Mouse (Mus musculus): ENCODE measurements around the gene Ell. TPM values are rescaled to one million over a fixed set of nuclear protein-coding genes. Genes with fewer than 3 reads are reported as not detected.

Ell gene
- polyA plus RNA-seq, 1 experiment: 21.3 TPM

DNA sequence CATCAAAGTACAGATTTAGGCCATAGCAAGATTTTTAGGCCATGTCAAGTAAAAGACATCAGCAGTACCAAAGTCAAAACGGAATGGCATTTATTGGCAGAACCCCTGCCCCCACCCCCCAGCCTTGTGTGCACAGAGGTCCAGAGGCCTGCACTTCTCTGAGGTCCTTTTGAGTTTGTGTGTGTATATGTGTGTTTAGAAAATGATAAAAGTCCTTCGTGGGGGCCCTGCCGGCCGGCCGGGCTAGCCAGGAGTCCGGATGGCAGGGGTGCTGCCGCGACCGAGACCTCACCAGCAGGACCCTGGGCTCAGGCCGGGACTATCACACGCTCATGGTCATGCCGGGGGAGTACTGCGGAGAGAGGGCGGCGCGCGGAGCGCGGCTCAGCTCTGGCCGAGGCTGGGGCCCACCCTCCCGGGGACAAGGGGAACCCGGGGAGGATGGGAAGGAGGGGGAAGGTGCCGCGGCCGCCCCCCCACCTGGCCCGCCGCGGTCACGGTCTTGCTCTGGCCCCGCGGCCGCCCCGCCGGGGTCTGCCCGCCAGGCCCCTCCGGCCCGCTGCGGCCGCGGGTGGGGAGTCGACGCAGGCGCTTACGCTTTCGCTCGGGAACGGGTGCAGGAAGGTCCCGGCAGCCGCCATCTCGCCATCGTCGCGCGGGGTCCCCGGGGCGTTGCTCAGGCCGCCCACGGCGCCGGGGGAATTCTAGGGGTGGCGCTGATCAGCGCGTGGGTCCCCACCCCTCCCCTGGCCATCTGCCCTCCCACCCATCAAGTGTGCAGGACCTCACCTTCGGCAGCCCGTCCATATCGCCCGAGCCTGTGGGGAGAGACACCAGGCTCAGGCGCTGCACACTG lies 58.4 kb downstream of the Ell start:
- no peak for DNase-seq (ENCODE audit: low spot score)

DNA sequence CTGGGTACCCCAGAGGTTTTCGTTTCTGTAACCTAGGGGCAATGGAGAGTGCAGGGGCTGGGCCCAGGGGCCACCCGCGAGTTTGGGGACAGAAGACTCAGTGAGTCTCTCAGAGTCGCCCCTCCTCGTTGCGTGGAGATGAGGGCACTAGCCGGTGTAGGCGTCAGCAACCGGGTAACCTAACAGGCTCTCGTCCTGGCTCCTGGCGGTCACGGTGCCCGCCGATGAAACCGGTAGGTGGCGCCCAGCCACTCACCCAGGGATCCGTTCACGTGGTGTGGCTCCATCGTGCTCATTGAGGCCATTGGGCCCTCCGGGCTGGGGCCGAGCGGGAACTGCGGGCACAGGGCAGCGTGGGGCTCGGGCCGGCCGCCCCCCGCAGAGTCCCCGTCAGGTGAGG lies 59.0 kb downstream of the Ell start:
- peak; percentile 70 for DNase-seq (ENCODE audit: low spot score)

DNA sequence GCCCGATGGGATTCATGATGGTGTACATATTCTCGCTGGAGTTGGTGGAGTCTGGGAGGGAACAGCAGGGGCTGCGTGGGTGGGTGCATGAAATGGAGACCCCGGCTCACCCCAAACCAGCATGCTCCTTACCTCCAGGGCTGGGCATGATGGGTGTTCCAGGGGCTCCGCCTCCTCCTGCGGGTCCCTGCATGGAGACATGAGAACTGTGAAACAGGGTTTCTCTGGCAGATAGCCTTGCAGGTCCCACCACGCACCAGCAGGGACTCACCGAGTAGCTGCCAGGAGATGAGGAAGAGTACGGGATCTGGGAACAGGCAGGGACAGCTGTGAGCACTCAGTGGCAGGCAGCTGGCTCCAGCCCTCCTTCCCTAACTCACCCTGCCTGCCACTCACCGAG lies 59.5 kb downstream of the Ell start:
- DNase-seq (ENCODE audit: low spot score): no peak

DNA sequence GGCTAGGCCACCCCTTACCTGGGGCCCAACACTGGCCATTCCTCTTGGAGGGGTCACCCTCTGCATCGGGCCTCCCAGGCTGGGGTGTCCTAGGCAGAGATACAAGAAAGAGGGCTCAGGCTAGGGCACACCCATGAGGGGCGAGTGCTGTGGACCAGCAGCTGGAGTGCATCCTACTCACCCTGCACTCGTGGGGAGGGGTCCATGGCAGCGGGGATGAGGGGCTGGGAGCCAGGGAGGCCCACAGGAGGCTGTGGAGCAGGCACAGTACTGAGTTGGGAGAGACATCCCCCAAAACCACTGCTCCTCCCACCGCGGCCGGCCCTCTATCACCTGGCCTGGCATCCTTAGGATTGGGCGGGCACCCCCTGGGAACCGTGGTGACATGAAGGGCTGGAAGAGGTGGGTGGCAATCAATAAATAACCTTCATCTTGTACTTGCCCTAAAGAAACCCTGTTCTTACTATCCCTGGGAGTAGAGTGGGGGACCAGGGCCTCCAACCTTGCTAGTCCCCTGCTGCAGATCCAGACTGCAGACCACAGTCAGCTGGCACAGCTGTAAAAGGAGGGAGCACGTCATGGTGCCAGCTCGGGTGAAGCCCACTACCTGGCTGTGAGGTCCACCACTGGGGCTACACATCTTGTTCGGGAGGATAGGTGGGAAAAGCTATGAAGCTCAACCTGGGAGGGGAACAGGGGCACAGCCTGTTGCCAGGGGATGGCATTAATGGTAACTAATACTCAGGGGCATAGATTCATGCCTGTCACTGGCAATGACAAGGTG lies 60.4 kb downstream of the Ell start:
- no peak for DNase-seq (ENCODE audit: low spot score)

GRCm38 (mm10) chr8:70600473-70601270 lies 61.4 kb downstream of the Ell start:
- no peak for DNase-seq (ENCODE audit: low spot score)

DNA sequence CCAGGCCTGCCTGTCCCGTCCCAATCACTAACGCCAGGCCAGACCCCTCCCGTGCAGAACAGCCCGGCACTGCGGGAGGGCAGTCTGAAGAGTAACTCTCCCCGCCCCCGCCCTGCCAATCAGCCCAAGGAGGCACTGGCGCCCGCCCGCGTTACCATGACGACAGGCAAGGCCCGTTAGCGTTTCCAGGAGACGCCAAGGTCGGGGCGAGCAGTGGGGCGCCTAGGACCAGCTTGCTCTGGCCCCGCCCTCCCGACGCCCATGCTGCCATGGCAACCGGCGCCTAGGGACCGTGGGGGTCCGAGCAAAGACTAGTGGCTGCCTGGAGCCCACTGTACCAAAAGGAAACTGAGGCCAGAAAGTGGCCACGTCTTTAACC lies 62.0 kb downstream of the Ell start:
- DNase-seq (ENCODE audit: low spot score): no peak

- no peak for DNase-seq (ENCODE audit: low spot score)
These were observed 63.0 kb downstream of the Ell start for GRCm38 (mm10) chr8:70602139-70602811.

DNA sequence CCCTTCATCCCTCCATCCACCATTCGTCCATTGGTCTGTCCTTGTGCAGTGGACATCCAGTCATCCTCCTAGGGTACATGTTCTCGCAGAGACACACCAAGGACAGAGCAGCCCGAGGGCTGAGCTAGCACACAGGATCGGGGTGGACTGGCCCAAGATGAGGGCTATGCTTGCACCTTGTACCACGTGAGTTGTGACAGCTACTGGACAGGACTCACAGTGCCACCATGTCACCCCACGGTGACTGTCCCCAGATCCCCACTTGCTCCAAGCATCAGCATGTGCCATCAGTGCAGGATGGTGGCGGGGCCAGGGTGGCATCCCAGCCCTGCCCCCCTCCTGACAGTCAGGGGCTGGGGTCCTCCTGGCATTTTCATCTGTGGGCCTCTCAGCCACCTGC lies 65.3 kb downstream of the Ell start:
- DNase-seq (ENCODE audit: low spot score): no peak

DNA sequence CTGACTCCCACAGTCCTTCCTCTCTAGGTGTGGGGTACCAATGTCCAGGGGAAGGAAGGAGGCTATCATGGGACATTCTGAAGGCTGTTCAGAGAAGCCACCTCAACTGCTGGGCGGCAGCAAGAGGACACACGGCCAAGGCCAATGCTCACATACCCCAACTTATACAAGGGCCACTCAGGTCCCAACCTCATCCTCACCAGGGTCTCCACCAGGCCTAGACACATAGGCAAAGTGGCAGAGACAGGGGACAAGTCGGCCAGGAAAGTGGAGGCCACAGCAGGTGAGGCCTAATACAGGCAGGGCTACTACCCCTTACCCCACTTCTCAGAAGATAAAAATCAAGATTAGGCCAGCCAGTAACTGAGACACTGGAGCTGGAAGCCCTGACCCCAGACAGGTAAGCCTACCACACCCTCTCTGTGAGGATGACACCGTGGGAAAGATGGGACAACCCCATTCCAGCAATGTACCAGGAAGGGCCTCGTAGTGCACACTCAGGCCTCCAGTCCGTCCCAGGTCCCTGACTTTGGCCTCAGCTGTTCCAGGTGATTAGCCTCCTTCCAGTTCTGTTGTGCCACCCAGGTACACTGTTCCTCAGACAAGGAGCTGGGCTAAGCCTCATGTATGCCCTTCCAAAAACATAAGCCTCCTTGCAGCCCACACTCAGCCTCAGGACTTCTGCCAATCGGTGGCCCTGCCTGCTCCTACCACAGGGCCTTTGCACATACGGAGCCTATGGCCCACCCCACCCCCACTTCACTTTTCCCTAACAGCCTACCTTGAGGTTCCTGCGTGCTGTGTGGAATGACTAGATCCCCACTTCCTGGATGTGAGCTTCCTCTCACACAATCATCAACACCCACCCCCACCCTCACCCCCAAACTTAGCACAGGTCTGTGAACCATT lies 66.9 kb downstream of the Ell start:
- no peak for DNase-seq (ENCODE audit: low spot score)

DNA sequence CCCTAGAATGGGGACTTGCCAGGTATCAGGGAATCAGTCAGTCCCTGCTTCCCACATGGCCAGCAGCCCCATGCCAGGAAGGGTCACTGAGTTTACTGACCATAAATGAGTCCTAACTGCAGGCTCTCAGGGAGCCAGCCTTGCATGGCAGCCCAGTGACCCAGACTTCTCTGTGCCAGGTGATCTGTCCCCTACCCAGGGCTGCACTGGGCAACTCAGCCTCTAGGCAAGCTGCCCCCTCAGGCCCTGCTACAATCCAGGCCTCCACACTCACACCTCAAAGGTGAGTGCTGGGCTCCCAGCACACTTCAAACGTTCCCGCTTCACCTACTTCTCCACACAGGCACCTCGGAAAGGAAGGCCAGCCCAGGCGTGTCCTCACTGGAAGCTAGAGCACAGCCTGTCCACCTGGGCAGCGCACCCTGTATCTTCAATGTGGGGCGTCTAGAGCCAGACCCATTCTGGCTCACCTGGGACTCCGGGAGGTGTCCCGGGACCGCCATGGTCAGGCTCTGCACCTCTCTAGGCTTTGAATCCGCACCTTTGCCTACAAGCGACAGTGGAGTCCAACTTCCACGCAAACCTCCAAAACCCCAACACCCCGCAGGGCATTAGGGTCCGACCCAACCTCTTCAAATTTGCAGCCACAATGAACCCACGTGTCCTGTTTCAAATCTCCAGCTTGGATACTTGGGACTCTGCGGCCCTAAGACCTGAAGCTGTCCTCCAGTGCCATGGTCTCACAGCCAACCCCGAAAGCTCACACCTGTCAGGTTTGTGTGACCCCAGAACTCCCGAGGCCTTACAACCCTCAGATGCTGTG lies 67.7 kb downstream of the Ell start:
- no peak for DNase-seq (ENCODE audit: low spot score)

- DNase-seq (ENCODE audit: low spot score): no peak
These were observed 68.3 kb downstream of the Ell start for GRCm38 (mm10) chr8:70607603-70607897.

DNA sequence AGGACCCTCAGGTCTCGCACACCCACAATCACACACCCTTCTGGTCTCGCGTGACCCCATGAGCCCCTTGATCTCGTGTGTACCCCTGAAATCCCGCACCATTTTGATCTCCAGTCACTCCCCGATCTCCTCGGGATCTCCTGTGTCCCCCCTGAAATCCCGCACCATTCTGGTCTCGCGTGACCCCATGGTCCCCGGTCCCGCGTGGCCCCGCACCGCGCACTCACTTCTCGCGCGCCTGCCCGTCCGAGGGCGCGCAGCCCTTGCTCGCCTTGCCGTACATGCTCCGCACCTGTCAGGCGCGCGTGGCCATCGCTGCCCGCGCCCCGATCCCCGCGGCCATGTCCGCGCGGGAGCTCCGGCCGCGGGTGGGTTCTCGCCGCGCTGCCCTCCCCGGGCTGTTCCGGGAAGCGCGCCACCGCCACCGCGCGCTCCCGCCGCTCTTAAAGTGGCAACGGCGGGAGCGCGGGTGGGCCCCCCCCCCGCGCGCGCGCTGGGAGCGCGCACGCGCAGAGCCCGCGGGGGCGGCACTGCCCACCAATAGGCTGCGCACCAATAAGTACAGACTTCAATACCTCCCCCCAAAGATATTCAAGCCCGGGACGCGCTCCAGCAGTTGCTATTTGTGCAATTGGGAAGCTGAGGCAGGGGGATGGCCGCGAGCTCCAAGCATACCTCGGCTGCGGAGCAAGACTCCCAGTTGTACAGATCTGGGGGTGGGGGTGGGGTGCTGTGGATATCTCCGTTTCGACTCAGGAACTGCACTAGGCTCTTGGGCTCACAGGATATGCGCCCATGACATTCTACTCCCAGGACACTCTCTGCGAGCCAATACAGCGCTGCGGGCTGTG lies 68.9 kb downstream of the Ell start:
- DNase-seq (ENCODE audit: low spot score): no peak

DNA sequence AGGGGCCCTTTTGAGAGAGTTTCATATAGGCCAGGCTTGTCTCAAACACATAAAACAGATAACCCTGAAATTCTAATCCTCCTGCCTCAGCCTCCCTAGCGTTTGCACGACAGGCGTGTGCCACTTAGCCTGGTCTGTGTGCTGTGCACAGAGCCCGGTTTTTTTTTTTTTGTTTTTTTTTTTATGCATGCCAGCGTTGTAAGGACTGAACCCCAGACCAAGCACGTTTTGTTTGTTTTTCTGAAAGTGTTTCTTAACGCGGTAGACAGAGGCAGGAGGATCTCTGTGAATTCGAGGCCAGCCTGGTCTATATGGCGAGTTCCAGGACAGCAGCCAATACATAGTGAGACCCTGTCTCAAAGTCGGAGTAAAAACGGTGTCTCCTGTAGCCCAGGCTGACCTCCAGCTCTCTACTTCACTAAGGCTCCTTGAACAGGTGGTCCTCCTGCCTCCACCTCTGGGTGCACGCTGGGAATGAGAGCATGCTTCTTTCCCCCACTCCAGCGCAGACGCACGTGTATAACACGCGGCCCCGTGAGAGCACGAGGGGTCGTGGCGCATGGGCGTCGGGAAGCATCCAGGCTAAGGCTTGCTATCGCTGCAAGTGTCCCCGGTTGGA lies 69.6 kb downstream of the Ell start, which contains the start of gene Ssbp4:
Gene Ssbp4 (minus strand): TSS at position 124 of the 619 bp plus-strand sequence.
- no peak for DNase-seq (ENCODE audit: low spot score)

GRCm38 (mm10) chr8:70609368-70609848 lies 70.2 kb downstream of the Ell start:
- DNase-seq (ENCODE audit: low spot score): peak; percentile 72

- no peak for DNase-seq (ENCODE audit: low spot score)
These were observed 70.9 kb downstream of the Ell start for GRCm38 (mm10) chr8:70609849-70610795.

DNA sequence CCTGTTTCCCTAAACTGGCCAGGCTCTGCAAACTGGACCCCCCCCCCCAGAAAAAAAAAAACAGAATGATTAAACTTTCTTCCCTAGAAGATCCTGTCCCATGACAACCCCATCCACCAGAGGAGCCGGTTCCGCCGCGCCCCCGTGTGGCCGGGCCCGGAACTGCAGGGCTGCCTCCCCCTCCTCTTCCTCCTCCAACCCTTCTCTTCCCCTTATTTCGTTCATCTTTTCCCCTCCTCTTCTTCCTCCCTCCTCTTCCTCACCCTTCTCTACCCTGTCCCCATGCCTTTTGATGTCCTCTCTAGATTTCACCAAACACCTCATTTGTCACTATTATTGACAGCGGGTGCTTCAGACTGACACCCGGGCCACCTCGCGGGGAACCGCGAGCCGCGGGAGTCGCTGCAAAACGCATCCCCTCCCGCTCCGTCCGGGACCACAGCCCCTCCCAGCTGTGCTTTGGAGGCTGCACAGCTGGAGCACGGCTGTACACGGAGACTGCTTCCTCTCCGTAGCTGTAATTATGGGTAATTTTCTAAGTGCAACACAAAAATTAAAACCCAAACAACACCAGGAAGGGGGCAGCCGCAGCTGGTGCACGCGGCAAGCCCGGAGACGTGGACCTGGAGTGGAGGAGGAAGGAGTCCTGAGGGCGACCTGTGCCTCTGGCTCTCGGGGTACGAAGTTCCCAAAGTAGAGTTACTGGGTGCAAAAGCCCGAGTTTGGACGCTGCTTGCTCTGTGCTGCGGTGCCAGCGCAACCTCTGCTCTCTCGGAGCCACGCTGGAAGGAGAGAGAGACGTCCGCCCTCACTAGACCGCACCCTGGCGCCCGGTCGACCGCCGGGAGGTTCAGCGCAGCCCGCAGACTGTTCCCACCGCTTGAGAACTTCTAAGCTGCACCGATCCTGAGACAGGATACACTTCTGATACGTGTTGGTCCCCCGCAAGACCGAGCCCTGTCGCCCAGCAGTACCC lies 71.8 kb downstream of the Ell start:
- peak; percentile 74 for DNase-seq (ENCODE audit: low spot score)
